Mouse (Mus musculus): ENCODE measurements at regions not wholly inside any gene's neighbourhood (a gene's known extent, or its start where the extent isn't known, plus 50 kb on each side); places are given as distances from the start of the nearest gene placed in this dataset.

GRCm38 (mm10) chr14:115033375-115033969 lies 58.5 kb upstream of the Gpc5 start:
- no peak for TF ChIP-seq CTCF (IDR thresholded peaks at IDR 0.05; ENCODE audit: borderline replicate concordance, control insufficient read depth, extremely low read depth, insufficient read depth, low read length, poor library complexity)
- no peak for TF ChIP-seq POLR2A (IDR thresholded peaks at IDR 0.05; ENCODE audit: control insufficient read depth, extremely low read depth, insufficient read depth, low read length, poor library complexity)
